Mouse (Mus musculus) kidney, postnatal 14 days (tissue): ENCODE data around the gene Fam174b.

Experiments used
- DNase-seq: peaks from one replicate; pipeline ENCODE4 v3.0.0; 2022; ENCODE audit warnings: mixed read lengths

The Fam174b gene

GRCm38 (mm10) chr7:73749983-73750382 lies 9.9 kb downstream of the Fam174b start:
- no peak for DNase-seq

DNA sequence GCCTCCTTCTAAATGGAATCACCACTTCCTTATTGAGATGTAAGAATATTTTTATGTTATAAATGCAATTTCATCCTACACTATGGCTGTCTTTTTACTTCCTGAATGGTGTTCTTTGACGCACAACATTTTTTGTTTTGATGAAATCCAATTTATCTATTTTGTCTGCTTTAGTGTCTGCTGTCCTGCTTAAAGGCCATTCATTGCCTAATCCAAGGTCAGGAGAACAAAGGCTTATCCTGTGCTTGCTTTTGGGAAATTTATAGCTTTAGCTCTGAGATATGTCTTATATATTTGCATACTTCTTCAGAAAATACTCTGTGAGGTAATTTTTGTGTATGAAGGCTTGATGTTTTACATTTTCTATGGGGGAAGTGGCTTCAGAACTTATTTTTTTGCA lies 13.5 kb downstream of the Fam174b start:
- DNase-seq = no peak

DNA sequence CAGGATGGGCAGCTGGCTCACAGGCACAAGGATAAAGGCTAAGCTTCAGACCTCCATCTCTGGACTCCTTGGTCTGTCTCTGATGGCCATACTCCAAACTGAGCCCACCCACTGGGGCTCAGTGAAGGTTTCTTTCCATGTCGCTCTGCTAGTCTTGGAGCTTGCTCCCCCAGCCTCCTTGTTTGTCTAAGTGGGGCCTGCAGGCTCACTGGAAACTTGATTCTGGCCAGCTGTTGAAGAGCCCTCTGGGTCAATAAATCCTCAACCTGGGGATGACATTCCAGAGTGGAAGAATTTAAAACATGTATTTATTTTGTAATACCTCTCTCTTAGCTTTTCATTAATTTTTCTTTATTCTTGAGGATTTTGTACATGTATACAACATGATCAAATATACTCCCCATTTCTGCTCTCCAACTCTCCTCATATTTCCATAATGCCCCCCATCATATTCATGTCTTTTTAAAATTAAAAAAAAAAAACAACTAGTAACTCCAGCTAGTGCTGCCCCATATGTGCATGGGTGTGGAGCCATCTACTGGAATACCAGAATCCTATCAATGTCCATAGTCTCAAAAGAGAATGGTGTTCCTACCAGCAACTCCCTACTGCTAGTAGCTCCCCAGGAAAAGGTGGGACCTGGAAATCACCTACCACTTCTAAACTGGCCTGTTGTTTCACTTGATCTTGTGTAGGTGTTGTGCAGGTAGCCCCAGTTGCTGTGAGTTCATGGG lies 15.4 kb downstream of the Fam174b start:
- DNase-seq = no peak

GRCm38 (mm10) chr7:73761691-73762189 lies 21.6 kb downstream of the Fam174b start:
- no peak for DNase-seq

DNA sequence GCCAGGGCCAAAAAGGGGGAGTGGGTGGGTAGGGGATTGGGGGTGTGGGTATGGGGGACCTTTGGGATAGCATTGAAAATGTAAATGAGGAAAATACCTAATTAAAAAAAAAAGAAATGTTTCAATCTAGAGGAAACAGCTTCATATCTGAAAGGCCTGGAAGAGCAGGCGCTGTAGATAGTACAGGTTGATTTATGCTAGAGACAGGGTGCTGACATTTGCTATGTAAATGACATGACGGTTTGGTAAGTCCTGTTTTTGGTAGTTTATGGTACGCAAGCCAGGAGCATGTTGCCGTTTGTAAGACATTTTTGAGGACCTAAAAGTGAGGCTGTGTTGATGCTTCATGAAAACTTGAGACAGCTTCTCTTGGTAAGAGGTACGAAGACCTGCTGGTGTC lies 24.6 kb downstream of the Fam174b start:
- no peak for DNase-seq

GRCm38 (mm10) chr7:73765186-73765903 lies 25.2 kb downstream of the Fam174b start:
- DNase-seq = no peak

- DNase-seq = no peak
These were observed 29.1 kb downstream of the Fam174b start for GRCm38 (mm10) chr7:73769224-73769623.

DNA sequence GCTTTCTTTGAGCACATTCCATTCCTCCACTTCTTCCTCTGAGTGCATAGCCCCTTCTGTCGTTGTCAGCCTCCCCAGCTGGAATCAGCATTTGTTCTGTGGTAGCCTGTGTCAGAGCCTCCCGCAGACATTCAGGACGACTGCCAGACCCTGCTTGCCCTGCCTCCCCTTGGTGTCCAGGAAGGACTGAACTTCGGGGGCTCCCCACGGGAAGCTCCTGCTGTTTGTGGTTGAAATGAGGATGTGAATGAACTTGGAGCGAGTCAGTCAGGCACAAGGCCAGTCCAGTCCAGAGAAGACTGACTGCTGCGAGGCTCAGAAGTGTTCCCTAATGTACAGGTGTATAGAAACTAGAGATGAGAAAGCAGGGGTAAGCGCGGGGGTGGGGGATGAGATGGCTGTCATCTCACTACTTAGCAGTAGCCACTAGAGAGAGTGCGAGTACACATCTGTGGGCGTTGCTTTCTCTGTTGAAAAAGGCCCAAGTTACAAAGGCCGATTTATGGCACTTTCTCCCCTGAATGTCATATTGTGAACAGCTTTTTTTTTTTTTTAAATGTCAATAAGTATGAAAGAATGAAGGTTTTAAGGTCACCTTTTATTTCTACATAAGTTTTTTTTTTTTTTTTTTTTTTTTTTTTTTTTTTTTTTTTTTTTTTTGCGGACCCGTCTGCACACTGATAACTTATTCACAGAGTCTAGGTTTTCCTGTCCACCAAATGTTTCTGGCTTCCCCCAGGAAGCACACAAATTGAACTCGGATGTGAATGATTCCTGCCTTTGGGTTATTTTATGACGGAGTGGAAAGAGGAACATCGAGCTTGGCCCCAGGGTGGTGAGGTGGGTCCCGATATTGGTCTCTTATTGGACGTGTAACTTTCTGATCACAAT lies 31.5 kb downstream of the Fam174b start:
- peak; percentile 51 for DNase-seq

DNA sequence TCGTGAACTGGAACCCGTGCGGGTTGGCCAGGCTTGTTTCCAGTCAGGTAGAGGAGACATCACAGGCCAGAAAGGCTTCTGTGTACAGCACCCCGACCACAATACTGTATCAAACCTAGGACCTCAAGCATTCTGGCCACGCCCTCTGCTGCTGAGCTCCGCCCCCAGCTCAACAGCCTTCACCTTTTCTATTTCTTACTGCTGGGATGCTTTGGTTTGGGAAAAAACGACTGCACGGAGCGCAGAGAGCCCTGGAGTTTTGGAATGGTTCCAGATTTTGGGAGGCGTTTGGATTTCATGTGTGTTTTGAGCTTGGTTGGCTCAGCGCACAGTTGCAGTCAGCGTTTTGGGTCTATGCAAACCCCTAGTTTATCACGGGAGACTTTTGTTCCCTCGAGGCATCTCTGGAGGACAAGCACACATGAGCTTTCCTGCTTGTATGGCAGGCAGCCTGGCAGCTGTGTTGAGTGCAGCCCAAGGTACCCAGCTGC lies 32.2 kb downstream of the Fam174b start:
- peak; percentile 21 for DNase-seq

GRCm38 (mm10) chr7:73774781-73775180 lies 34.7 kb downstream of the Fam174b start:
- DNase-seq = no peak

GRCm38 (mm10) chr7:73777777-73778176 lies 37.7 kb downstream of the Fam174b start:
- DNase-seq = no peak

DNA sequence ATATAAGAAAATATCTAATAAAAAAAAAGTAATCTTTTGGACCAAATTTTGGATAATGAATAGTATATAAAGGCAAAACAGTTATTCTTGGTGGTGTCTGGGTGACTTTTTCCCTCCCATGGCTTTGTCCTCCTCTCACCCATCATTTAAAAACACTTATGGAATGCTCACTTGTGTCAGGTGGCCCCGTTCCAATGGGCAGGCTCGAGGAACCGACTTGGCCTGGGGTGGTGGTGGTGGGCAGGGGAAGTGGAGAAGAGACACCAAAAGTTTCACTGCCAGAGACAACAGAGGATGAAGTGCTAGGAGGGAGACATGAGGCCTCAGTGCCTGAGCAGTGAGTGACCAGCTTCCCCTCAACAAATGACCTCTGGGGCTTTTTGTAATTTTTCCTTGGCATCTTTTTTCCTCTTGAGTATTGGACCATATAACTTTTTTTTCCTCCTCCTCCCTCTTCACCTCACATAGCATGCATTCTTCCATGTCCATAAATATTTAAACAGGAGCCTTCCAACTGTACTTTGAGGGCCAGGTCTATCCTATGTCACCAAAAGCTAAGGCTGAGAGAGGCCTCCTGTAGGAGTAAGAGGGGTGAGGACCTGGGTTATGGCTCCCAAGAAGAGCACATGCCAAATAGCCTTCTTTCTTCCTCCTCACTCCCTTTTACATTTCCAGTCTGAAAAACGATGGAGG lies 44.8 kb downstream of the Fam174b start:
- peak; percentile 49 for DNase-seq

GRCm38 (mm10) chr7:73785815-73786214 lies 45.7 kb downstream of the Fam174b start:
- no peak for DNase-seq

DNA sequence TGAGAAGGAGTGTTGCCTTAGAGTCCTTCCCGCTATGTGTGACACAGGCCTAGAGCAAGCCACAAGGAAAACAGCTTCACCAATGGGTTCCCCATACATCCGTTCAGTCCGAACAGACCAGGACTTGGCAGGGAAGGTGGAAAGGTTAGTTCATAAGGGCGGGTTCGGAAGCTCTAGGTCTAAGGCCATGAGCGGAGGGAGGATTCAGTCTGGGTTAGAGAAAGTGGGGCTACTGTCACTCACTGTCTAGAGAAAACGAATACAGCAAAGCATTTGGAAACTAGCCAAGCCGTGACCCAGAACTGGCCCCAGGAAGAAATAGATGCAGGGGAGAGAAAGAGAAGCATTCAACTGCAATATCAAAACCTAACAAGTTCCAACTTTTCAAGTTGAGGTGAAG lies 47.4 kb downstream of the Fam174b start:
- DNase-seq = no peak

DNA sequence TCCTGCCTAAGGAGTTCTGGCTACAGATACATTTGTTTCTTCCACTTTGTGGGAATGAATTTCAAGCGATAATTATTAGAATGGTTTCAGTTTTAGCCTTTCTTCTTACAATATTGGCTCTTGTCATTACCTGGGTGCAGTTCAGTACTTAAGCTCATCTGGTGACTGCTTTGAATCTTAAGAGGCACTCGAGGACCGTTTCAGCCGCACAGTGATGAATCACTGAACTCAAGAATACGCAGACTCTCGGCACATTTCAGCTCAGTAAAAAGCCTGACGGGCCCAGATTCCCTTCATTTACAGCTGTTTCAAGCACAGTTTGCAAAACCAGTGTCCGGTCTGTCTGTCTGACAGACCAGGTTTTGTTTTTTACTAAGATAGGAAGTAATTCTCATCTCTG lies 51.0 kb downstream of the Fam174b start:
- DNase-seq = no peak

- no peak for DNase-seq
These were observed 52.1 kb downstream of the Fam174b start for GRCm38 (mm10) chr7:73792155-73792554.

DNA sequence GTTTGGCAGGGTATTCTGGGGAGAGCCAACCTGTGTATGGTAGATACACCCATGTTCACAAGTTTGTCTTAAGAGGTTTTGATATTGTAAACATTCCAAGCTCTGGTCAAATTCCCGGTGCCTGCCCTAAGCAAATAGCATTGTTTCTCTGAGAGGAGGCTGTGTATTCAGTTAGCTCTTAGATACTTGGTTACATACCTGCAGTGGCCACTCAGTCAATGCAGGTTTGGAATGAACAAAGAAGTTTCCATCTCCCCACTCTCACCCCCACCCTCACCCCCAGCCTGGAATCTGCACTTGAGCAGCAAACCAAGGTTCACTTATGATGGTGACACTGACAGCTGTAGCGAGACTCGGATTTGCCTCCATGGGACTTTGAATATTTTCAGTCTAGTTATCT lies 52.5 kb downstream of the Fam174b start:
- DNase-seq = no peak

DNA sequence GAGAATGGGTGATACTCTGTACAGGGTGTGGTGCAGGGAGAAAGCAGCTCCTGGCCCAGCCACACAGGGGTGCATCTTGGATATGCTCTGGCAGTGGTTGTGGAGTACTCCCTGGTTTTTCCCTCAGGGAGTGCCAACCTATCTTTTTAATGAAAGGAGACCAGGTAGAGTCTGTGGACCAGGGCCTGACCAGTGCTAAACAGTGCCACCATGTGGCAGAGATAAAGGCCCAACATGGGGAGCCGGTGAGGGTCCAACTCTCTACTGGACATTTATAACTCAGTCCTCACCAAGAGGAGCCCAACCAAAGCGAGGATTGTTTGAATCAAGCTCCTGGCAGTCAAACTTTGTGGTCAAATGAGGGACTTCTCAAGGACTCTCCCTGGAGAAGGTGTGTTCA lies 69.2 kb downstream of the Fam174b start:
- peak; percentile 53 for DNase-seq

DNA sequence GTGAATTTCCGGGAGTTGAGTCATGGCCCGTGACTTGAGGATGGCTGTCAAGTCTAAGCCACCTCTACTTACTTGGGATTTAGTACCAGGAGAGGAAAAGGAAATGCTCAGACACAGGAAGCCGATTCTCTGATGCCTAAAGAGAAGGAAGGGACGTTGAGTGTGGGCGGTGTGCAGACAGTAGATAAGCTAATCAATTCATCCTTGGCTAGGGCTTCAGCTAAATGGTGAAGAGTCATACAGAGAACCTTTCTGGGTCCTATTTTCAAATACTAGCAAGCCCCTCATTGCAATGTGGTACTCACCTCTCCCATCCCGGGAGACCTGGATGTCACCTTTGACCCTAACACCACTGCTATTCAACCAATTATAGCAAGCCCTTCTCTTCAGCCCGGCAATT lies 71.3 kb downstream of the Fam174b start:
- no peak for DNase-seq

- no peak for DNase-seq
These were observed 72.1 kb downstream of the Fam174b start for GRCm38 (mm10) chr7:73812176-73812575.

DNA sequence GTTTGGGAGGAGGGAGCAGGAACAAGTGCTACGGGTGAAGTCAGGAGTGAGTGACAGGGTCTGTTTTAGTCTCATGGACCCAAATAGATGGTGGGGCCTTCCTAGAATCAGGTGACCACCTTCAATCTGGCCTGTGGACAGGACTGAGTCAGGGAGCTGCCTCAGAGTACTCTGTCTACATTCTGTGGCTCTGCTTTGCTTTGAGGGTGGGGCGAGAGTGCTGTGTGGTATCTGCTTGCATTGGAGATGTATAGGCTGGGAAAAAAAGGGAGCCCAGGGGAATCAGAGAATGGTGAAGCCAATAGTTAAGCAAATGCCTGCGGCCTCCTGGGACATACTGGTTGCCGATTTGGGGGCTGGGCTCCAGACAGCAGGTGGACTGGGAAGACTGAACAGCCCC lies 73.8 kb downstream of the Fam174b start:
- no peak for DNase-seq

- DNase-seq = no peak
These were observed 74.4 kb downstream of the Fam174b start for GRCm38 (mm10) chr7:73814454-73814853.
